Mouse (Mus musculus): Measurements from ENCODE around the gene Uroc1.

The Uroc1 gene

DNA sequence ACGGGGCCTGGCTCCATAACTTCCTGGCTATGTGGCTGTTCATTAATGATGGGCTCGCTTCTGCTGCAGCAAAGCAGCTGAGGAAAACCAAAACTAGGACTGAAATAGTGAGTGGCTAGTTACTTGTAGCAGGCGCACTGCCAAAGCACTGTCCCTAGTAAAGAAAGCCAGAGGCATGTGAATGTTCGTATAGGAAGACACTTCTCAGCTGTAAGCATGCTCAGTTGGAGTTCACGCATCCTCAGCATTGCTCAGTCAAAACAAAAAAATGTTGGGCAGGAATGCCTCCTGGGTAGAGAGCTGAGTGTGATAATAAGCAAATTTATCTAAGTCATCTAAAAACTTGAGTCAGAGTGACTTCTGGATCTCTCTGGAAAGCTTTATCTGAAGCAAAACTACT is 25.1 kb downstream of the Uroc1 start:
- no peak for DNase-seq

DNA sequence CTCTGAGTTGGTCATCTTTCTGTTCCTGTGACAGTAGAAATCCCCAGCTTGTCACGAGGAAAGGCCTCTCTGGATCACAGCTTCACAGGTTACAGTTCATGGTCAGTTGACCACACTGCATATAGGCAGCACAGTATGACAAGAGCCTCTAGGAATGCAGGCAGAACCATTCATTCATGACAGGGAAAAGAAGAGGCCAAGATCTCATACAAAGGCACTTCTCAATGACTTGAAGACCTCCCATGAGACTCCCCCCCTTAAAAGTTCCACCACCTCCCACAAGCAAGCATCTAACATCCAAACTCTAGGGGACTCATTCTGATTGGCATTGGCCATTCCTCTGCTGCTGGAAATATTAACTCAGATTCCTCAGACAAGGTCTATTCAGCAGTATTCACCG is 26.4 kb downstream of the Uroc1 start:
- DNase-seq, result no peak

DNA sequence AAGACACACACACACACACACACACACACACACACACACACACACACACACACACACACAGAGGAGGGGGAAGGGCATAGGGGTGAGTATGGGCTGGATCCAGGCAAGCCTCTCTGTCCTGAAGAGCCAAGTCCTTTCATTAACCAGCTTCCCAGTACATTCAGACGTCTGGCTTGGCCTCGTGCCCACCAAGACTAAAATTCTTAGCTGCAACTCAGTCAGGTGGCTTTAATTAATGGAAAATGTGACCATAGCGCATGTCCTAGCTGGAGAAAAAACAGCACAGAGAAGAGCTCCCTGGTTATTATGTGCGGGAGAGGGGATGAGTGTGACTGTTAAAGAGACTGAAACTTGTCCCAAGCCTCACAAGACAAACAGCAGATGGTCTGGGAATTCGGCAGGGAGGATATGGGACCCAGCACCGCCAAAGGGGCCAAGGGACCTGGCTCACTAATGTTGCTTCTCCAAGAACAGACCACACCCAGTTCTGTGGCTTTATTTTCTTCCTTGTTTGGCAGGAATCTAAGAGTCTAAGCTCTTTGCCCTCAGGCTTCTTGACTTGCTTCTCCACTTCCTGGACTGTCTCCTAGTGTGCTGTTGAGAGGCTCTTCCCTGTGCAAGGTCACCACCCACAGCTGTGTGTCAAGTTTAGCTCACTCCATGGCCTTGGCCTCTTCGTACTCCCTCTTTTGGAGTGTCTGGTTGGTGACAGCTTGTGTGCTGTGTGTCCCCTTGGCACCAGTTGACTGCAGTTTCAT is 27.1 kb downstream of the Uroc1 start:
- peak; percentile 62 to 71 for DNase-seq

DNA sequence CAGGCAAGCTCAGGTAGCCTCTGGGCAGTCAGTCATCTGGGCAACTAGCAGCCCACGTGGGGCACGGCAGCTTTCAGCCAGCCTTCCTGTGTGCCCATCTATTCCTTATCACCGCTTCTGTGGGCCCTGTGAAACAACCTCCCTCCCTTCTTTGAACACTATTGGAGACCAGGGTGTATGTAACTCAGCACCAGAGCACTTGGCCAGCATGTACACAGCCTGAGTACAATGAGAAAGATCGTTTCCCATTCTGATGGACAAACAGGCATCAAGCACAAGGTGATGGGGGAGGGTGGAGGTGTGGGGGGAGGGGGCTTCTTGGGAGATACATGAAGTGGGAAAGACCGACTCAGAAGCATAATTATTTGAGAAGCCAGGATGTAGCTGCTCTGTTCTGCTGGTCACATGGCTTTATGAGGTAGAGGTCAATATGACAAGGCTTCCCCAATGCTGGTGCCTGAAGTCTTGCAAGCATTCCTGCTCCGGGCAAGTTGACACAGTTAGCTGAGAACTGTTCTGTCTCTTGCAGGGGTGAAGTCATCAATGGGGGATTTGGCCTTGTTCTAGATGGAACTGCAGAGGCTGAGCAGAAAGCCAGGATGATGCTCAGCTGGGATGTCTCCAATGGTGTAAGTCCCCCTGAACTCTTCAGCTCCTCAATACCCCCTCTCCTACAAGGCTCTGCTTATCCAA is 28.0 kb downstream of the Uroc1 start:
- no peak for DNase-seq

DNA sequence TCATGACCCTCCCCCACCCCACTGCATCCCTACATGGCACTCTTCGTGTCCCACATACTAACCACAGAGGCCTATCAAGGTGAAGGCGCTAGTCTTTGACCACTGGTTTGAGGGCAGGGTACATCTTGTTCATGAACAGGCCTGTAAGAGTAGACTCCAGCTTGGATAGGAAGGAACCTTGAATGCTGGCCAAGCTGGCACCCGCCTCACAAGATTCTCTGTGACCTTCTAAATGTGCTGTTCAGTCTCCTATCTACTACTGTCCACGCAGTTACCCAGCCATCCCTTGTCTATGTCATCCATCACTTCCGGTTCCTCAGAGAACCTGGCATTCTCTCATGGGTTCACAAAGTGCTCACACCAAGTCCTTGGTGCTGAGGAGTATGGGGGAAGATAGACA is 30.2 kb downstream of the Uroc1 start:
- no peak for DNase-seq

DNA sequence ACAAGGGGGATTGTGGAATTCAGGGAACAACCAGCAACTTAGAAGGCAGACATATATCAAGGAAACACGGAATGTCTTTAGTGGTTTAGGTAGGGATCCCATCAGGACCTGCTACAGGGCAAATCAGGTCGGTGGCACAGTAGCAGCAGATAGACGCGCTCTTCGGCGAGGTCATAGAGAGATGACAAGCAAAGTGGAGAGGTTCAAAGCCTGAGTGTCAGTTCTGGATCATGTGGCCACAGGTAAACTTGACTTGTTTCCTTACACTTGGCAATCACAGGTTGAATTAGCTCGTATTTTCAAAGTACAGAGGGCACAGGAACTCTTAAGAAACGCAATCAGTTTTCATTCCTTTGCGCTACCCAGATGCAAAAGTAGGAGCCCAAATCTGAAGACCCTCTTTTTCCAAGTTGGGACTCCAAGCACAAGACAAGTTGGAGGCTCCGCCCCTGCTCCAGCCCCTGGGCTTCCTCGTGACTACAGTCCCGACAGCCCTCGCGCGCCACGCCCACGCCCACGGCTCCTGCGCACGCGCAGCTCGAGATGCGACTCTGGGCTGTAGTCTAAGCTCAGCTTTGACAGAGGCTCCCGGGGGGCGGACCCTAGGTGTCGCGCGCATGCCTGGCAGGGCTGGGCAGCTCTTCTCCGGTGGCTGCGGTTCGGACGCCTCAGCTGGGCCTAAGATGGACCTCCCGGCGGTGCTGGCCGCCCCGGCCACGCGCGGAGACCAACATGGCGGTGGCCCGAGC is 36.1 kb downstream of the Uroc1 start, which contains the start of gene Zxdc:
TSS of gene Zxdc (plus strand) at position 517 of the 749 bp plus-strand sequence.
- peak; percentile 99 for DNase-seq

DNA sequence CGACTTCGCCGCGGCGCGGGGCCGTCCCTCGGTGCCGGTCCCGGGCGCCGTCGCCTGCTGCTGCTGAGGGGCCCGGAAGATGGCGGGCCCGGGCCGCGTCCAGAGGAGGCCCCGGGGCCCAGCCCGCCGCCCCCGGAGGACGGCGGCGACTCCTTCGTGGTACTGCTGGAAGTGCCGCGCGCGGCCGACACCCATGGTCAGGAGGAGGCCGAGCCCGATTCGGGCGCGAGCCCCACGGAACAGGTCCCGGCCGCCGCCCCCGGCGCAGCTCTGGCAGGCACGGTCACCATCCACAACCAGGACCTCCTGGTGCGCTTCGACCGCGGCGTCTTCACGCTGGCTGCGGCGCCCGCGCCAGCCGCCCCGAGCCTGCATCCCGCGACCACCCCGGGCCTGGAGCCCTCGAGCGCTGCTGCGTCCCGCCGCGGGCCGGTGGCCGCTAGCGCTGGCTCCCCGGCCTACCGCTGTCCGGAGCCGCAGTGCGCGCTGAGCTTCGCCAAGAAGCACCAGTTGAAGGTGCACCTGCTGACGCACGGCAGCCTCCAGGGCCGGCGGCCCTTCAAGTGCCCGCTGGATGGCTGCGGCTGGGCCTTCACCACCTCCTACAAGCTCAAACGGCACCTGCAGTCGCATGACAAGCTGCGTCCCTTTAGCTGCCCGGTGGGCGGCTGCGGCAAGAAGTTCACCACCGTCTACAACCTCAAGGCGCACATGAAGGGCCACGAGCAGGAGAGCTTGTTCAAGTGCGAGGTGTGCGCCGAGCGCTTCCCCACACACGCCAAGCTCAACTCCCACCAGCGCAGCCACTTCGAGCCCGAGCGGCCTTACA is 36.9 kb downstream of the Uroc1 start:
- peak; percentile 12 to 35 for DNase-seq

DNA sequence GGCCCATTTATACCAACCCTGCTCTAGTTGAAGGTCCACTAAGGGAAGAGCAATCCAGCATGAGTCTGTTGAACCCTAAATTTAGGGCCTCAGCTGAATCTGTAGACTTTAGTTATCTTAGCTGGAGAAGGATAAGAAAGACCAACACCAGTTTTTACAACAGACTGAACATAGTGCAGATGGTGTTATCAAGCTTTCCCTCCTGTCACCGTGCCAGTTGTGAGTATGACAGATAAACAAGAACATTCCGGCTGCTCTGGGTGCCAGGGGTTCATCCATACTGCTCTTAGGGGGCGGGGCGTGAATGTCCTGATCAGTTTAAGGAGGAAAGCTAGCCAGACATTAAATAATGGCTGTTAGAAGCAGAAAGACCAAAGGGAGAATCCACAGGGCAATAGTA is 41.6 kb downstream of the Uroc1 start:
- no peak for DNase-seq

DNA sequence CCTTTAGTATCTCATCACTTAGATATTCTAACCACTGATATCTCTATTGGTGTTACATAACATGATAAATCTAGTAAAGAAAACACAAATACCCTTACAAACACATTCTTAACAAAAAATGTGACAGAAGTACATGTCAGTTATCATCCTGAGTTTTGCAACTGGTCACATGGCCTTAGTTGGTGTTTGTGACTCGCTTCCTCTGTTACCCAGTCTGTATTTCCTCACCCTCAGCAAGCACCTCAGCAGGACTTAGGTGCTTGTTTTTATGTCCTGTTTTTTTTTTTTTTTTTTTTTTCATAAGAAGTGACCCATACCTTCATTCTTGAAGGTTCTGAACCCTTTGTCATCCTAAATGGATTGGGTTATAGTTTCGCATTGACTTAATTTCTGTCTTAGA is 44.6 kb downstream of the Uroc1 start:
- DNase-seq, result no peak

DNA sequence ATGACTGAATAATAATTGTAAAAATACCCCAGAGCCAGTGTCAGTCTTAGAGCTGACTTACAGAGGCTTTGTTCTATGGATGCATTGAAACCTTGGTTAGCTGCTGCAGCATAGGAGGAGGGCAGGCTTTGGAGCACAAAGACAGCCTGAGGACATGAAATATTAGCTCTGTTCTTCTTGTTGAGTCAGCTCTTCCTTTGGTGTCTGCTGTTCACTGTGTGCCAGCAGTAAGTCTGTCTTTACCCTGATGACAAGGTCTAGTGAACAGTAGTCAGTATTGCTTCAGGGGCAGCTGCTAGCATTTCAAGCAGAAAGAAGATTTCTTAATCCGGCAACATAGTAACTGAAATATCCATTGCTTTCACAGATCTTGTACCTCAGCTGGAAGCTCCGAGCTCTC is 48.4 kb downstream of the Uroc1 start:
- DNase-seq, result no peak

DNA sequence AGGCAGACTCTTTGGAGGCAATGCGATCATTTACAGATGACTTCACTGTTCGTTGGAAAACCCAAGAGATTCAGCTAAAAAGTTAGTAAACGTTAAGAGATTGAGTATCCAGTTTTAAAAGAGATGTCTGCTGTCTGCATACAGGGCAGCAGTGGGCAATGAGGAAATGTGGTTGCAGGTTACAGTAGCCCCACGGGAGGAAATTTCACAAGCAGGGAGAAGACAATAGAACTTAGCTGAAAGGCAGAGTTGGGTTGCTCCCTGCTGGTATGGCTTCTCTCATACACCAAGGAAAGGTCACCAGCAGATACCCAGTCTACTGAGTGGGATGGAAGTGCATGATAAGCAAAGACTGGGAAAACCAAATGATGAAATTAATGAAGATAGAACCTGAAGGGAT is 57.5 kb downstream of the Uroc1 start:
- no peak for DNase-seq

DNA sequence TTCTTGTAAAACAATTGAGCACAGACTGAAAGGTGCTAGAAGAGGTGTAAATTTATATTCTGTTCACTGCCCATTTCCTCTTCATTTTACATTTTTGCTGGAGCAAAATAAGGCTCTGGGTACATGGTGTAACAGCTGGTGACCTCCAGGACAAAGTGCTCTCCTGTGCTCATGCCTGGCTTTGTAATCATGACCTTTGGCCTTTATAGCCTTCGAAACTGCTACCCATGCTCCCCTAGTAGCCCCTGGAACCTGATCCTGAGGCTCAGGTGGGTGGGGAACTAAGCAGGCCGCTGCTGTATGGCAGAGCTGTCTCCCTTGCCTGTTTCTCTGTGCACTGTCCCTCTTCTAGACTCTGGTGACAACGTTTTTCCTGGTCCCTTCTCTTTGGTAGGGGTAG is 60.9 kb downstream of the Uroc1 start:
- DNase-seq, result no peak

DNA sequence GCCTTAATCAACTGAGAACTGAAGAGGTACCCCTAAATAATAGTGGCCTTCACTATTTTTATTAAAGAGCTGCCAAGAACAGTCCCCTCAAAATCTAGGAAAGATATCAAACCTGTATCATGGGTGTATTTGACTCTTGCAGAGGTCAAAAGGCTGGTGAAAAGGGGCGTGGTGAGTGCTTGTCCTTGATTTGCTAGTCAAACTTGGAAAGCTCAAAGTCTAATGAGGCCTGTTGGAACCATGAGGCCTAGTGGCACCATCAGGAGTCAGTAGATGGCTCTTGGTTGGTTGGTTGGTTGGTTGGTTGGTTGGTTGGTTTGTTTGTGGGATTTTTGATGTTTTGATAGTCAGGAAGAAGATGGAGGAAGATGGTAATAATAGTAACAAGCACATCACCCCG is 62.7 kb downstream of the Uroc1 start:
- no peak for DNase-seq

DNA sequence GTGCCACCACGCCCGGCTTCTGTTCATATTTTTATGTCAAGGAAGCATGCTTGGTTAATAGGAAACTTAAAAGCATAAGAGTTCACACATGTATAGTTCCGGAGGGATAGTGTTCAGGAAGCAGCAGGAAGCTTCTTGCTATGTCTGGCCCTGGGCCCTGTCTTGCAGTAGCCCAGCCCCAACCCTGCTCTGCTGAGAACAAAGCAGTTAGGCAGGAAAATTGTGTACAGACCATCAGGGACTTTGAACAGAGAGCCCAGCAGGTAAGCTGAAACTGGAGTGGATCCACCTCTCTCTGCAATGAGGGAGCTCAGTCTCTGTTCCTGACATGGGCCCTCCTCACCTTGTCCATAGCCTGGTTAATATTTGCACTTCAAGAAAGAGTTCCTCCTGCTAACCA is 64.2 kb downstream of the Uroc1 start:
- no peak for DNase-seq

DNA sequence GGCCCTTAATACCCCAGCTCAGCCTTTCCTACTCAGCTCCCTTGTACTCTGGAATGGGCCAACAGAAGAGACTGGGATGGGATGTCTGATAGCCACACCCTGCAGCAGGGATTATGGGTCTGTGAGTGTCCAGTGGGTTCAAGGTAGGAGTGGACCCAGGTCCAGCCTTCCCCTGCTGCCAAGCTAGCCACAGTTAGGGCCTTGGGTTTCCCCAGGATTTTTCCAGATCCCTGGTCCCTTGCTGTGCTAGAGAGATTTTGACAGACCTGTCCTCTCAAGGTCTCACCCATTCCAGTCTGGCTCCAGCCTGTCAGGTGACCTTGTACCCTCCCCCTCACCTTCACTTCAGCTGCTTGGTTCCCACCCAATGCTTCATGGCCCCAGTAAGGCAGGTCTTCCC is 75.5 kb downstream of the Uroc1 start:
- DNase-seq, result no peak

DNA sequence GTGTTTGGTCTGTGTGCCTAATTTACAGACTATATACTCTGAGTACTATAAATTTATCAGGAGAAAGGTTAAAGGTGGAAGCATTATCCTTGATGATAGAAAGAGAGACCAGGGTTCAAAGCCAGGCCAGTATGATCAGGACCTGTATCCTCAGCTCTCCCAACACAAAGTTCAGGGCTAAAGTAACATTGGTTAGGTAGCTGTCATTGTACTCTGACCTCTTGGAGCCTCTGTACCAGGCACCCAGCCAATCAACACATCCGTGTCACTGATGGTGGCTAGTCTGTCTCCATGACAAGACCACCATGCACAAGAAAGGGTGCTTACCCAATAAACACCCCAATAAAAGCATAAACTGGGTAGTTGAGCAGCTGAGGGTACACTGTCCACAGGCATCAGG is 77.9 kb downstream of the Uroc1 start:
- DNase-seq, result no peak

DNA sequence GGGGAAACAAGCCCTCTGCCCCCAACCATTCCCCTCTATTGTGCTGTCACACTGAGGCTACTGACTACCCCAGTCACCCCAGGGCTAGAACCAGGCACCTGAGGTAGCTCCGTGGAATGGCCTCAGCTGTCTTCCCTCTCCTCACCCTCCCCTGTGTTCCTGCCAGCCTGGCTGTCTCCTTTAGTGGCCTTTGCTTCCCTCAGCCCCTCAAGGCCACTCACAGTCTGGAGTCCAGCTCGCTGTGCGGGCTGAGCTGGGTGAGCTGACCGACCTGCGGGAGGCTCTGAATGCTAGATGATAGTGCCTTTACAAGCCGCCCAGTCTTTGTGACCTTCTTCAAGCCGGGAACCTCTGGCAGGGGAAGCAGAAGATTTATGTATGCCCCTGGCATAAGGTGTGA is 78.8 kb downstream of the Uroc1 start:
- no peak for DNase-seq

All from kidney, adult 8-10 months (tissue).